Mouse (Mus musculus) spleen, adult 2 months (tissue): ENCODE measurements around the gene Ndufs8. TPM values are rescaled to one million over a fixed set of nuclear protein-coding genes. Genes with fewer than 3 reads are reported as not detected.

ENCODE experiments used
- DNase-seq, 2 experiments: peaks; one replicate each; pipeline versions ENCODE4 v3.0.0 to v3.0.0-alpha.2; 2012 to 2021; ENCODE audit warnings: low spot score in 2 of 2, low read depth in 1 of 2
- H3K27ac ChIP-seq: fragments of 200-500 bp; 2 replicates; pipeline ENCODE4 v1.5.1; 2012; ENCODE audit warnings: low read length, inconsistent platforms; ENCODE audit not compliant: insufficient read depth
- H3K27me3 ChIP-seq: fragments of 200-500 bp; 2 replicates; pipeline ENCODE4 v1.6.1; 2012; ENCODE audit warnings: mild to moderate bottlenecking, moderate library complexity, low read length, inconsistent platforms; ENCODE audit not compliant: control insufficient read depth, insufficient read depth
- H3K36me3 ChIP-seq: fragments of 200-500 bp; 2 replicates; pipeline ENCODE4 v1.6.1; 2012; ENCODE audit warnings: mild to moderate bottlenecking, low read length, inconsistent platforms; ENCODE audit not compliant: control insufficient read depth, insufficient read depth
- H3K4me1 ChIP-seq: fragments of 200-500 bp; 2 replicates; pipeline ENCODE4 v1.6.1; 2011; ENCODE audit warnings: inconsistent platforms; ENCODE audit not compliant: control insufficient read depth, insufficient read depth, insufficient read length
- H3K4me3 ChIP-seq: fragments of 200-500 bp; 2 replicates; pipeline ENCODE4 v1.5.1; 2011; ENCODE audit warnings: mild to moderate bottlenecking, inconsistent platforms; ENCODE audit not compliant: insufficient read depth, insufficient read length; ENCODE audit errors: extremely low read depth
- CTCF ChIP-seq: fragments of 200-500 bp; IDR thresholded peaks from 2 replicates; pipeline ENCODE4 v1.5.1; 2011; ENCODE audit warnings: mild to moderate bottlenecking, inconsistent platforms; ENCODE audit not compliant: insufficient read depth, insufficient read length, insufficient replicate concordance; ENCODE audit errors: extremely low read depth
- POLR2A ChIP-seq: fragments of 200-500 bp; IDR thresholded peaks from 2 replicates; pipeline ENCODE4 v1.6.1; 2011; ENCODE audit warnings: low read depth, low read length, inconsistent platforms
- WGBS: fragments of 180-500 bp; shearing (Covaris S2); methylation state at CpG from one replicate; pipeline ENCODE4 v1.1.7; 2018; 5-methylcytosine and 5-hydroxymethylcytosine counted together
- polyA plus RNA-seq: library from polyadenylated mRNA; depleted of rRNA; stranded (reverse); fragments of >200 nt; gene quantifications from 2 replicates; pipeline ENCODE4 v1.2.3, GENCODE M21; 2012; rRNA removed

Ndufs8 gene
- polyA plus RNA-seq, 1 experiment: 120 TPM

DNA sequence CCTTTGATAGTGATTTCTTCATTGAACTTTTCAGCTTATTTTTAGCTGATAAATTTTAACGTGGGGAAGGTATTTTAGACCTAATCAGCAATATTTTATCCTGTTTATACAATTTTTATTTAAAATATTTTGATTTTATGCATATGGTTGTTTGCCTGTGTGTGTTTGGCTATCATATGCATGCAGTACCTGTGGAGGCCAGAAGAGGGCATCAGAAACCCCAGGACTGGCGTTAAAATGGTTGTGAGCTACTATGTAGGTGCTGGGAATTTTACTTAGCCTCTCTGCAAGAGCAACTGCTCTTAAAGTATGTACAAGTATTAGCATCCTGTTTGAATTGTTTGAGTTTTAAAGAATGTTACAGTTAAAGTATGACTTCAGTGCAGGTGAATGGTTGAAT is 47.6 kb downstream of the Ndufs8 start:
- TF ChIP-seq POLR2A: no peak
- TF ChIP-seq CTCF: no peak
- Histone ChIP-seq H3K36me3 (peaks cover 7% of the 10 kb centered on the region), H3K27ac (no peak overlapping the region), H3K4me1 (no peaks in the 10 kb centered on the region), H3K27me3 (no peaks in the 10 kb centered on the region), H3K4me3 (no peak overlapping the region)
- WGBS: 84% methylated on average over 2 of the region's 2 CpGs
- no peak for DNase-seq

DNA sequence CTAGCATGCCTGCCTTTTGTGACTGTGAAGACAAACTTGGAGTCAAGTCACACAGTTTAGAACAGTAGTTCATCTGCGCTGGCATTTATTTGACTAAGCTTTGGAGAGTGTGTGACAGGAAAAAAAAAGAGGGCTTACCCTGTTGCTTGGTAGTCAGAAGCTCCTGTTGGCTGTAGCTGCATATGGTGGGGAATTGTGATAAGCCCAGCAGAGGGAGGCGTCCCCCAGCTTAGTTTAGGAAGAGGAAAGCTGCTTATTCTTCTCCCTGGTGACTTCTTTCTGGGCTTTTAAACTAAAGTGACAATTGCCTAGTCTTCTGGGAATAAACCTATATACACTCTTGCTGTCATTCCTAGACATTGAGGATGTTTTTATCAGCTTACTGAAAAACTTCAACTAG is 49.9 kb downstream of the Ndufs8 start:
- DNase-seq: no peak
- 83% methylated on average over 2 of the region's 2 CpGs for WGBS
- Histone ChIP-seq H3K4me1 (no peaks in the 10 kb centered on the region), H3K27ac (no peak overlapping the region), H3K36me3 (peaks cover 7% of the 10 kb centered on the region), H3K27me3 (no peaks in the 10 kb centered on the region), H3K4me3 (no peak overlapping the region)
- no peak for TF ChIP-seq POLR2A
- no peak for TF ChIP-seq CTCF

Other genes with a start within 250 kb of the Ndufs8 start
- gene Lrp5, start 226.2 kb downstream of the Ndufs8 start, polyA plus RNA-seq: 22.6 and 22.8 TPM in 2 replicates
- gene 1810055G02Rik, start 204.5 kb downstream of the Ndufs8 start, polyA plus RNA-seq: 6.7 and 11.0 TPM in 2 replicates
- gene Kmt5b, start 145.4 kb downstream of the Ndufs8 start, polyA plus RNA-seq: 13.9 and 14.2 TPM in 2 replicates
- gene Chka, start 61.0 kb downstream of the Ndufs8 start, polyA plus RNA-seq: 21.2 and 23.0 TPM in 2 replicates
- gene Tcirg1, start 5.6 kb downstream of the Ndufs8 start, polyA plus RNA-seq: 269 and 299 TPM in 2 replicates
- gene Aldh3b1, start 17.0 kb upstream of the Ndufs8 start, polyA plus RNA-seq: 24.6 and 26.1 TPM in 2 replicates
- 753 and 934 TPM in 2 replicates for gene Unc93b1, start 22.4 kb upstream of the Ndufs8 start, polyA plus RNA-seq
- gene Aldh3b3, start 45.9 kb upstream of the Ndufs8 start, polyA plus RNA-seq: 0.07 and 0.20 TPM in 2 replicates
- 0.65 and 0.79 TPM in 2 replicates for gene Aldh3b2, start 59.6 kb upstream of the Ndufs8 start, polyA plus RNA-seq
- 9.6 and 11.1 TPM in 2 replicates for gene Acy3, start 73.8 kb upstream of the Ndufs8 start, polyA plus RNA-seq
- not detected in 2 replicates for gene Tbx10, start 80.0 kb upstream of the Ndufs8 start, polyA plus RNA-seq
- gene Nudt8, start 87.8 kb upstream of the Ndufs8 start, polyA plus RNA-seq: 18.5 and 22.2 TPM in 2 replicates
- gene Gm49405, start 87.9 kb upstream of the Ndufs8 start, polyA plus RNA-seq: 2.9 and 3.1 TPM in 2 replicates
- 12.8 and 13.7 TPM in 2 replicates for gene Doc2g, start 90.5 kb upstream of the Ndufs8 start, polyA plus RNA-seq
- 65.5 and 71.3 TPM in 2 replicates for gene Ndufv1, start 100.0 kb upstream of the Ndufs8 start, polyA plus RNA-seq
- gene Gstp1, start 125.2 kb upstream of the Ndufs8 start, polyA plus RNA-seq: 179 and 335 TPM in 2 replicates
- 17.9 and 132 TPM in 2 replicates for gene Gstp2, start 133.2 kb upstream of the Ndufs8 start, polyA plus RNA-seq
- 13.0 and 15.7 TPM in 2 replicates for gene Gstp3, start 146.8 kb upstream of the Ndufs8 start, polyA plus RNA-seq
- 7.0 and 8.3 TPM in 2 replicates for gene Cabp2, start 168.8 kb upstream of the Ndufs8 start, polyA plus RNA-seq
- 247 and 334 TPM in 2 replicates for gene Cdk2ap2, start 184.4 kb upstream of the Ndufs8 start, polyA plus RNA-seq
- gene Pitpnm1, start 187.2 kb upstream of the Ndufs8 start, polyA plus RNA-seq: 358 and 415 TPM in 2 replicates
- gene Aip, start 213.1 kb upstream of the Ndufs8 start, polyA plus RNA-seq: 85.3 and 99.6 TPM in 2 replicates
- 0.09 and 0.11 TPM in 2 replicates for gene Gpr152, start 227.0 kb upstream of the Ndufs8 start, polyA plus RNA-seq
- 1.9 and 2.2 TPM in 2 replicates for gene Cabp4, start 231.3 kb upstream of the Ndufs8 start, polyA plus RNA-seq
- 386 and 394 TPM in 2 replicates for gene Coro1b, start 235.8 kb upstream of the Ndufs8 start, polyA plus RNA-seq
- gene Ptprcap, start 240.8 kb upstream of the Ndufs8 start, polyA plus RNA-seq: 631 and 1,026 TPM in 2 replicates